Mouse (Mus musculus): ENCODE measurements around the gene Socs7.

DNA sequence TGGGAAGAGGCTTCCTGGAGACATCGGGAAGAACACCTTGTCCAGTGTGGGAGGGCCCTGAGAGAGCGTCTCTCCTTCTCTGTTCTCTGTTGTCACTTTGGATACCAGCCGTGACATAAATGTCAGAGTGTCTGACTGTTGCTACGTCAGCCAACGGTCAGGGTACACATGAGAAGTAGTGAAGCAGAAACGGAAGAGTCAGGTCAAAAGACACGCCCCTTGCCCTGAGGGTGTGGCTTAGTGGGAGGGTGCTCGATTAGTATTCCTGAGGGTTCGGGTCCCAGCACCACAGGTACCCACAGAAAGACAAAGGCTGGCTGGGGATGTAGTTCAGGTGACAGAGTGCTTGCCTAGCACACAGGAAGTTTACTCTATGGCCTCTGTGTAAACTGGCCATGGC, 29.3 kb upstream of the Socs7 start:
- TF ChIP-seq POLR2A (IDR thresholded peaks at IDR 0.05; ENCODE audit: low read depth, low read length) (no peak), CTCF (conservative IDR thresholded peaks at IDR 0.05; ENCODE audit: insufficient read depth, insufficient read length, low read depth, low read length) (no peak)
